Mouse (Mus musculus) testis, adult 2 months (tissue): ENCODE measurements around the gene Tldc2. TPM values are rescaled to one million over a fixed set of nuclear protein-coding genes. Genes with fewer than 3 reads are reported as not detected.

Experiments used
- H3K27ac ChIP-seq: fragments of 200-500 bp; 2 replicates; pipeline ENCODE4 v1.5.1; 2012; ENCODE audit warnings: low read depth, low read length; ENCODE audit not compliant: control insufficient read depth, insufficient read depth
- H3K27me3 ChIP-seq: fragments of 200-500 bp; 2 replicates; pipeline ENCODE4 v1.6.1; 2012; ENCODE audit warnings: mild to moderate bottlenecking, low read length, moderate library complexity; ENCODE audit not compliant: control insufficient read depth, insufficient read depth
- H3K36me3 ChIP-seq: fragments of 200-500 bp; 2 replicates; pipeline ENCODE4 v1.6.1; 2012; ENCODE audit warnings: mild to moderate bottlenecking, low read length; ENCODE audit not compliant: control insufficient read depth, insufficient read depth
- H3K4me1 ChIP-seq: fragments of 200-500 bp; 2 replicates; pipeline ENCODE4 v1.6.1; 2012; ENCODE audit warnings: low read length; ENCODE audit not compliant: control insufficient read depth, insufficient read depth
- H3K4me3 ChIP-seq: fragments of 200-500 bp; 2 replicates; pipeline ENCODE4 v1.5.1; 2012; ENCODE audit warnings: low read depth, mild to moderate bottlenecking, low read length, moderate library complexity, mixed read lengths; ENCODE audit not compliant: control insufficient read depth
- CTCF ChIP-seq: fragments of 200-500 bp; IDR thresholded peaks from 2 replicates; pipeline ENCODE4 v1.5.1; 2012; ENCODE audit warnings: low read depth, mild to moderate bottlenecking, inconsistent platforms, low read length, moderate library complexity; ENCODE audit not compliant: control insufficient read depth, insufficient read depth, insufficient replicate concordance
- POLR2A ChIP-seq: fragments of 200-500 bp; IDR thresholded peaks from 2 replicates; pipeline ENCODE4 v1.6.1; 2012; ENCODE audit warnings: low read depth, mild to moderate bottlenecking, inconsistent platforms, low read length, moderate library complexity; ENCODE audit not compliant: control insufficient read depth
- polyA plus RNA-seq: library from polyadenylated mRNA; depleted of rRNA; stranded (reverse); fragments of >200 nt; gene quantifications from 2 replicates; pipeline ENCODE4 v1.2.3, GENCODE M21; 2012

Tldc2 gene
- polyA plus RNA-seq, 1 experiment, result not detected

DNA sequence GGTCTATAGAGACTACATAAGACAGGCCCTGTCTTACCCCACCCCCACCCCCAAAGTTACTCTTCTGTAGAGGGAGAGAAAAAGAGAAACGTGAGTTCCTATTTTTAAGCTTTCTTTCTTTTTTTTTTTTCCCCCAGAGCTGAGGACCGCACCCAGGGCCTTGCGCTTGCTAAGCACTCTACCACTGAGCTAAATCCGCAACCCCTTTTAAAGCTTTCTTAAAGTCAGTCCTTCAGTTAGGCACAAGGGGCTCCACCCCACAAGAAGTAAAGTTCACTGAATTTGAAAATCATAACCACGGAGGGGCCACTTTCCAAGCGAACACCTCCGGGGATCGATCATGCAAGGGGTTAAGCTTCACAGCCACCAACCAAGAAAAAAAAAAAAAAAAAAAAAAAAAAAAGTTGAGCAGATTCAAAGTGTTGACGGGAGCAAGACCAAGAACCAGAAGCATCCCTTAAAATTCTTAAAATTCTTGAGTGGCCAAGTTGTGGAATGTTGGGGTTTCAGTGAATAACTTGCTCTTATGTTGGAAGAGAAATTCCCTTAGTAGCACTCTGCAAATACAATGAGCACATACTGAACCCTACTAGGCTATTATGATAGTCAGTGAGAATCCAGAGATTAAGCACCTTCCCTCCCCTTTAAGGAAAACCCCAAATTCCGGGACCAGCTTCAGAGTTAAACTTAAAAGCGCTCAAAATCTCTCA, 47.1 kb downstream of the Tldc2 start:
- Histone ChIP-seq H3K36me3 (no peaks in the 10 kb centered on the region), H3K4me1 (peaks cover 5% of the 10 kb centered on the region), H3K27ac (no peak overlapping the region), H3K27me3 (no peaks in the 10 kb centered on the region), H3K4me3 (peak overlapping the region; percentile 89)
- TF ChIP-seq CTCF (no peak), POLR2A (no peak)

DNA sequence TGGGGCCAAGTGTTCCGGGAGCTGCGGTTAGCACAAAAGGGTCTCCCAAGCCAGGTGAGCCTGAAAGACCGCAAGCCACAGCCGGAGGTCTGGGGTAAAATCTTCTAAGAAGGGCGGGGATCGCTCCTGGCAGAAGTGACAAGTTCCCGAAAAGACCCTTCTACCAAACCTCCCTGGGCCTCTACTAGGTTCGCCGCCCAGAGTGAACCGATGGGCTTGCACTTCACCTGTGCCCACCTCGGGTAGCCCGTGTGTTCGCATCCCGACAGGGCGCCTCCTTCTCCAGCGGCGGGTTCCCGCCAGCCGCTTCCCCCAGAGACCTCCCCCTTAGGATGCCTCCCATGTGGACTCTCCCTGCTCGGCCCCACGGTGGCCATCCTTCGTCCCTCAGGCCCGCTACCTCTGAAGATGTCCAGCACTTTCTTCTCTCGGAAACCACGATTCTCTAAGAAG, 47.6 kb downstream of the Tldc2 start:
- Histone ChIP-seq H3K36me3 (no peaks in the 10 kb centered on the region), H3K4me3 (peak overlapping the region; percentile 89), H3K27ac (peak overlapping the region; percentile 1), H3K27me3 (no peaks in the 10 kb centered on the region), H3K4me1 (peaks cover 5% of the 10 kb centered on the region)
- no peak for TF ChIP-seq CTCF
- TF ChIP-seq POLR2A, result no peak

DNA sequence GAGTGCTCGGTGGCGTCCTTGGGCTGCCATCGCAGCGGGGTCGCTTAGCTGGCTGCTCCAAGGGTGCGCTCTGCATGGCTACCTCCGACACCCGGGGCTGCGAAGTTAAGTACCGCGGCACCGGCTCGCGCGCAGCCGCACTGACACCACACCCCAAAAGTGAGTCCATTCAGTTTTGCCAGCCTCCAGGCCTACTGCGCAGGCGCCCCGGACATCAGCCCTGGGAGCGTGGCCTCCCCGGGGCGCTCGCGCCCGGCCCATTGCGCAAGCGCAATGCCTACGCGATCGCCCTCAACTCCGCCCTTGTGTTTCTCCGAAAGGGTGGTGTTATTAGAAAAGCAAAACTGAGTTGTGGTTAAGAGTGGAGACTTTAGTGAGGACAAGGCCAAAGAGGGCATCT, 48.2 kb downstream of the Tldc2 start, which contains the start of gene Samhd1:
TSS of gene Samhd1 (minus strand) at position 252 of the 400 bp plus-strand sequence.
- H3K4me3 ChIP-seq, result peak within 1 kb of the TSS; percentile 89
- TF ChIP-seq CTCF, result no peak
- peak; percentile 57; the same call in 1 of the 2 replicates for TF ChIP-seq POLR2A
- peak within 1 kb of the TSS; percentile 78 for H3K27ac ChIP-seq
- peaks cover 5% of the 10 kb centered on the region for H3K4me1 ChIP-seq
- no peaks in the 10 kb centered on the region for H3K36me3 ChIP-seq
- no peaks in the 10 kb centered on the region for H3K27me3 ChIP-seq

DNA sequence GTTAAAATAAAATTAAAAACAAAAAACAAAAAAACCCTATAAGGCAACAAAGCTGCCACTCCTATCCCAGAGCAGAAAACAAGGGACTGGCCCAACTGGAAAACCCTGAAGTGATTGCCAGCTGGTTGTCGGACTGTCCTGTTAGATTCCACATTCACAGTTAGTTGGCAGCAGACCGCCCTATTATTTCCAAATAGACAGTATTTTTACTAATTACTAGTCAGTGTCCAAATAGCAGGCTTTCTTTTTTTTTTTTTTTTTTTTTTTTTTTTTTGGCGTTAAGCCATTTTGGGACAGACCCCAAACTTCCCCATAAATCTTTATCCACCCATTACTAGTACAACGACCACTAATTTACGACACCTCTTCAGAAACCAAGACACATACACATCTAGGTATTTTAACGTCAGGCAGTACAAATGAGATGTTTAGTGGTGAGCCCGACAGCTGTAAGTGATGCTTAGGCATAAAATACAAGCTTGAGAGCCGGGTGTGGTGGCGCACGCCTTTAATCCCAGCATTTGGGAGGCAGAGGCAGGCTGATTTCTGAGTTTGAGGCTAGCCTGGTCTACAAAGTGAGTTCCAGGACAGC, 48.8 kb downstream of the Tldc2 start:
- TF ChIP-seq CTCF, result no peak
- TF ChIP-seq POLR2A, result no peak
- Histone ChIP-seq H3K36me3 (no peaks in the 10 kb centered on the region), H3K4me3 (peak overlapping the region; percentile 89; the same call in 1 of the 2 replicates), H3K4me1 (peaks cover 5% of the 10 kb centered on the region), H3K27ac (peak overlapping the region; percentile 78), H3K27me3 (no peaks in the 10 kb centered on the region)

DNA sequence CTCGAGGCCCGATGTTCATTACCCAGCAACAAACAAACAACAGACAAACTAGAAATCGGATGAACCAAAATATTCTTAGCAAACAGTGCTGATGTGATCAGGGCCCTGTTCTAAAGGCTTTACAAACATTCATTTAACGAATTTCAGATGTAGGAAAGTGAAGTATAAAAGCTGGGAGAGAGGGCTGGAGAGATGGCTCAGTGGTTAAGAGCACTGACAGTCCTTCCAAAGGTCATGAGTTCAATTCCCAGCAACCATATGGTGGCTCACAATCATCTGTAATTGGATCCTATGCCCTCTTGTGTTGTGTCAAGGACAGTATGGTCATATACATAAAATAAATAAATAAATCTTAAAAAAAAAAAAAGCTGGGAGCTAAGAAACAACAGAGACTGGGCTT, 49.3 kb downstream of the Tldc2 start:
- Histone ChIP-seq H3K4me1 (peaks cover 5% of the 10 kb centered on the region), H3K36me3 (no peaks in the 10 kb centered on the region), H3K27ac (no peak overlapping the region), H3K27me3 (no peaks in the 10 kb centered on the region), H3K4me3 (no peak overlapping the region)
- TF ChIP-seq CTCF (no peak), POLR2A (no peak)

DNA sequence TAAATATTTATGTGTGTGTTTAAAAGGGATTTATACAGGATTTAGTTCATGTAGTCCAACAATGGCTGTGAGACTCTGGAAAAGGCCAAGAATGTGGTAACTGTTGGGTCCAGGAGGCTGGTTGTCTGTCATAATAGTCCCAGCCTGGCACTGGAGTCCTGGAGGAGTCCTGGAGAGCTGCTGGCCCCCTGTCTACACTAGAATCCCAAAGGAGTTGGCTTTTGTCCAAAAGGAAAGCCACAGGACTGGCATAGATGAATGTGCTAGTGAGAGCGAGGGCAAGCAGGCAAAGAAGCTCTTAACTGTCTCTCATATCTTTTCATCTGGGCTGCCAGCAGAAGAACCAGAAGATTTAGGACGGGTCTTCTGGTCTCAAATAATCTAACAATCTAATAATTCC, 49.8 kb downstream of the Tldc2 start:
- H3K27ac ChIP-seq, result no peak overlapping the region
- peaks cover 5% of the 10 kb centered on the region for H3K4me1 ChIP-seq
- H3K36me3 ChIP-seq, result no peaks in the 10 kb centered on the region
- no peak for TF ChIP-seq CTCF
- no peak overlapping the region for H3K4me3 ChIP-seq
- no peaks in the 10 kb centered on the region for H3K27me3 ChIP-seq

DNA sequence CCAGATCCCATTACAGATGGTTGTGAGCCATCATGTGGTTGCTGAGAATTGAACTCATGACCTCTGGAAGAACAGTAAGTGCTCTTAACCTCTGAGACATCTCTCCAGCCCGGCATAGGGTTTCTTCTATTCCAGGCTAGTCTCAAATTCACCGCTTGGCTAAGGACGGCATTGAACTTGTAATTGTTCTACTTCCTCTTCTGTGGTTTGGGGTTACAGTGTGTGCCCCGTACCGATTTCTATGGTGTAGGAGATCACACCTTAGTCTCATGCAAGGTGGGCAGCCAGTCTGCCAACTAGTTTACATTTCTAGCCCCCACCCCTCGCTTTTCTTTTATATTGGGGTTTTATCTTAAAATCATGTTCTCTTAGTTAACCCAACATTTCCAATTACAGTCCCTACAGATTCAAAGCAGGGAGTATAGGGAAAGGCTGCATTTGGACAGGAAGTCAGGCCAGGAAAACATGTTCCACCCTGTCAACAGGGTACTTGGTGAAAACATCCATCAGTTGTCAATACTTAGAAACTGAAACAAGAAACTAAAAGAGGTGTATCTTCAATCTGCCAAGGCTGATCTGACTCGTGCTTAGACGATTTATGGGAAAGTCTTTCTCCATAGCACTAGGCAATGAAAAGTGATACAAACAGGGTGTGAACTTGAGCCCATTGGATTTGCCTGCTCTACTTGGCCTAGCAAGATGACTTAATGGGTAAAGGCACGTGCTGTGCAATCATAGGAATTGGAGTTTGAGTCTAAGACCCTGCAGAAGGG, 51.3 kb downstream of the Tldc2 start:
- no peak overlapping the region for H3K27ac ChIP-seq
- peaks cover 5% of the 10 kb centered on the region for H3K4me1 ChIP-seq
- H3K4me3 ChIP-seq, result no peak overlapping the region
- TF ChIP-seq CTCF (no peak), POLR2A (no peak)
- H3K36me3 ChIP-seq, result no peaks in the 10 kb centered on the region
- no peaks in the 10 kb centered on the region for H3K27me3 ChIP-seq
